Mouse (Mus musculus) liver, embryonic 13.5 days (tissue): Measurements from ENCODE around the gene Tph2. TPM values are rescaled to one million over a fixed set of nuclear protein-coding genes. Genes with fewer than 3 reads are reported as not detected.
"Not testable (repeated sequence)": the region's sequence is repeated elsewhere in the genome, so short reads cannot be mapped to it uniquely, and the experiment has no call there.

Experiments
- ATAC-seq: fragments of 200-750 bp; cut with Nextera tagmentation; 2 replicates; pipeline ENCODE4 v1.8.0; 2017; ENCODE audit warnings: low read depth, mild to moderate bottlenecking, moderate number of reproducible peaks, moderate library complexity
- DNase-seq: peaks from one replicate; pipeline ENCODE4 v3.0.0; 2022
- H3K27ac ChIP-seq: fragments of 300-500 bp; sonication (generic); 2 replicates; pipeline ENCODE4 v1.5.1; 2015; ENCODE audit warnings: moderate library complexity, mild to moderate bottlenecking, inconsistent platforms
- H3K27me3 ChIP-seq: fragments of 300-500 bp; sonication (generic); 2 replicates; pipeline ENCODE4 v1.6.1; 2015; ENCODE audit warnings: mild to moderate bottlenecking, inconsistent platforms
- H3K36me3 ChIP-seq: fragments of 300-500 bp; sonication (generic); 2 replicates; pipeline ENCODE4 v1.6.1; 2015; ENCODE audit warnings: mild to moderate bottlenecking, inconsistent platforms
- H3K4me1 ChIP-seq: fragments of 300-500 bp; sonication (generic); replicated peaks from 2 replicates; pipeline ENCODE4 v1.6.1; 2015; ENCODE audit warnings: inconsistent platforms
- H3K4me2 ChIP-seq: fragments of 300-500 bp; sonication (generic); 2 replicates; pipeline ENCODE4 v1.6.1; 2015; ENCODE audit warnings: inconsistent platforms, mild to moderate bottlenecking, moderate library complexity
- H3K4me3 ChIP-seq: fragments of 300-500 bp; sonication (generic); replicated peaks from 2 replicates; pipeline ENCODE4 v1.5.1; 2015; ENCODE audit warnings: mild to moderate bottlenecking, inconsistent platforms
- H3K9ac ChIP-seq: fragments of 300-500 bp; sonication (generic); 2 replicates; pipeline ENCODE4 v1.6.1; 2015; ENCODE audit warnings: mild to moderate bottlenecking, inconsistent platforms
- H3K9me3 ChIP-seq: fragments of 300-500 bp; sonication (generic); replicated peaks from 2 replicates; pipeline ENCODE4 v1.6.1; 2016; ENCODE audit warnings: inconsistent platforms
- whole genome bisulfite sequencing: fragments of 180-500 bp; shearing (Covaris S2); methylation state at CpG from one replicate; pipeline ENCODE4 v1.1.7; 2015; ENCODE audit not compliant: insufficient replicate concordance; 5-methylcytosine and 5-hydroxymethylcytosine counted together
- polyA plus RNA-seq: library from polyadenylated mRNA; unstranded; fragments of >200 nt; fragmentation: Nextera tagmentation; extraction: Ambion mirVana; gene quantifications from 2 replicates; pipeline ENCODE4 v1.2.1, GENCODE M21; 2015

Tph2 gene
- polyA plus RNA-seq, 1 experiment from 2014 or later: not detected

- not testable (repeated sequence) for H3K27me3 ChIP-seq, H3K4me3 ChIP-seq, H3K27ac ChIP-seq, H3K4me1 ChIP-seq, H3K9ac ChIP-seq, H3K36me3 ChIP-seq, H3K9me3 ChIP-seq, DNase-seq, H3K4me2 ChIP-seq, ATAC-seq
- 41% methylated on average over 6 of the region's 6 CpGs for WGBS
Observed at GRCm38 (mm10) chr10:115178019-115178418, 6.8 kb downstream of the Tph2 start.

DNA sequence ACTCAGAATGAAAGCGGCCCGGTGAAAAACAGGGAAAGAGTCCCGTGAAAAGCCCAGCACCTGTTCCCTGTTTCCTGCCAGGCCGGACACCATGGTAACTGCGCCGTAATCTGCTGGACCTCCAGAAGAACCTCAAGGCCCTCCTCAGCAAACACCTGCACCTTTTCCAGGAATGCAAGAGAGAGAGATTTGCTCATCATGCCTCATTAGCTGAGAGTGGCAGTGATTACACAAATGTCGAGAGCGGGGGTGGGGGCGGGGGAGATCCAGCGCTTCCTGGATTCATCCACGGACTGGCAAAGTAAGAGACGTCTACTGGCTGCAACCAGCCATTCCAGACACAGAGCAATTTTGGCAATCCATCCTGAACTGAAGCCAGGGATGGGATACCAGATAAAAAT is 9.2 kb downstream of the Tph2 start:
- Histone ChIP-seq H3K9ac (no peak overlapping the region), H3K4me2 (no peak overlapping the region), H3K27ac (no peak overlapping the region), H3K36me3 (no peaks in the 10 kb centered on the region), H3K9me3 (no peaks in the 10 kb centered on the region), H3K27me3 (no peaks in the 10 kb centered on the region), H3K4me1 (no peaks in the 10 kb centered on the region), H3K4me3 (no peak overlapping the region)
- WGBS: 59% methylated on average over 12 of the region's 12 CpGs
- no peak for ATAC-seq
- no peak for DNase-seq

DNA sequence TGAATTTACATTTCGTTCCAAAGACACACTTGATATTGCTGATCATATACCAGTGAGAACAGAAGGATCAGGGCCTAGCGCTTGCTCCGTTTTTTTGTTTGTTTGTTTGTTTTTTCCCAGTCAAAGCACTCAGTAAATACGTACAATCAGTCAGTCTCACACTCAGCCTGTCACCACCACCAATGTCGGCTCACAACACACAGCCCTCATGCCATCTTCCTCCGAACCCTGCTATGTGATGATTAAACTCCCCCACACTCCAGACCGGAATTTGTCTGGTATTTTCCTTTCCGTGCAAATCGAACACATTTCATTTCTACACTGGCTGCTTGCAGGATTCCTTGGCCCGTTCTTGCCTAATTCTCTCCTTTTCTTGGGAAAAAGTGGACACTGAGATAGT is 11.5 kb downstream of the Tph2 start:
- 68% methylated on average over 10 of the region's 10 CpGs for WGBS
- ATAC-seq (no peak), DNase-seq (no peak)
- H3K9me3 ChIP-seq: no peaks in the 10 kb centered on the region
- no peak overlapping the region for H3K27ac ChIP-seq
- H3K27me3 ChIP-seq: no peaks in the 10 kb centered on the region
- no peak overlapping the region for H3K4me2 ChIP-seq
- no peak overlapping the region for H3K9ac ChIP-seq
- H3K4me1 ChIP-seq: no peaks in the 10 kb centered on the region
- no peaks in the 10 kb centered on the region for H3K36me3 ChIP-seq
- no peak overlapping the region for H3K4me3 ChIP-seq

- no peaks in the 10 kb centered on the region for H3K9me3 ChIP-seq
- H3K27me3 ChIP-seq: no peaks in the 10 kb centered on the region
- H3K9ac ChIP-seq: no peak overlapping the region
- no peak overlapping the region for H3K4me3 ChIP-seq
- ATAC-seq (no peak), DNase-seq (no peak)
- no peak overlapping the region for H3K4me2 ChIP-seq
- no peaks in the 10 kb centered on the region for H3K4me1 ChIP-seq
- WGBS: 47% methylated on average over 8 of the region's 8 CpGs
- H3K36me3 ChIP-seq: no peaks in the 10 kb centered on the region
- no peak overlapping the region for H3K27ac ChIP-seq
Observed at GRCm38 (mm10) chr10:115171351-115171818, 13.4 kb downstream of the Tph2 start.

- no peaks in the 10 kb centered on the region for H3K27me3 ChIP-seq
- H3K9ac ChIP-seq: no peak overlapping the region
- no peaks in the 10 kb centered on the region for H3K9me3 ChIP-seq
- H3K4me2 ChIP-seq: no peak overlapping the region
- DNase-seq (no peak), ATAC-seq (no peak)
- no peaks in the 10 kb centered on the region for H3K4me1 ChIP-seq
- no peak overlapping the region for H3K4me3 ChIP-seq
- WGBS: 68% methylated on average over 7 of the region's 7 CpGs
- H3K36me3 ChIP-seq: no peaks in the 10 kb centered on the region
- no peak overlapping the region for H3K27ac ChIP-seq
Observed at GRCm38 (mm10) chr10:115170496-115171350, 14.1 kb downstream of the Tph2 start.

GRCm38 (mm10) chr10:115169410-115169809 is 15.4 kb downstream of the Tph2 start:
- no peaks in the 10 kb centered on the region for H3K27me3 ChIP-seq
- no peak overlapping the region for H3K27ac ChIP-seq
- WGBS: 49% methylated on average over 9 of the region's 9 CpGs
- no peak overlapping the region for H3K9ac ChIP-seq
- no peaks in the 10 kb centered on the region for H3K4me1 ChIP-seq
- no peak for ATAC-seq
- no peak overlapping the region for H3K4me2 ChIP-seq
- no peaks in the 10 kb centered on the region for H3K9me3 ChIP-seq
- DNase-seq: no peak
- no peaks in the 10 kb centered on the region for H3K36me3 ChIP-seq
- no peak overlapping the region for H3K4me3 ChIP-seq

GRCm38 (mm10) chr10:115160289-115160688 is 24.5 kb downstream of the Tph2 start:
- no peak overlapping the region for H3K4me3 ChIP-seq
- H3K36me3 ChIP-seq: no peaks in the 10 kb centered on the region
- DNase-seq: no peak
- no peaks in the 10 kb centered on the region for H3K9me3 ChIP-seq
- H3K9ac ChIP-seq: no peak overlapping the region
- peaks cover 8% of the 10 kb centered on the region; the same call in 1 of the 2 replicates for H3K27me3 ChIP-seq
- no peak overlapping the region for H3K27ac ChIP-seq
- no peak for ATAC-seq
- H3K4me1 ChIP-seq: no peaks in the 10 kb centered on the region
- WGBS: 50% methylated on average over 5 of the region's 5 CpGs
- H3K4me2 ChIP-seq: no peak overlapping the region

GRCm38 (mm10) chr10:115147308-115147707 is 37.5 kb downstream of the Tph2 start:
- H3K36me3 ChIP-seq: no peaks in the 10 kb centered on the region
- no peaks in the 10 kb centered on the region for H3K27me3 ChIP-seq
- H3K4me2 ChIP-seq: no peak overlapping the region
- ATAC-seq (no peak), DNase-seq (no peak)
- 62% methylated on average over 5 of the region's 5 CpGs for WGBS
- no peaks in the 10 kb centered on the region for H3K4me1 ChIP-seq
- H3K4me3 ChIP-seq: no peak overlapping the region
- no peaks in the 10 kb centered on the region for H3K9me3 ChIP-seq
- no peak overlapping the region for H3K9ac ChIP-seq
- no peak overlapping the region for H3K27ac ChIP-seq

- DNase-seq (no peak), ATAC-seq (no peak)
- H3K4me1 ChIP-seq: no peaks in the 10 kb centered on the region
- no peaks in the 10 kb centered on the region for H3K36me3 ChIP-seq
- H3K27ac ChIP-seq: no peak overlapping the region
- H3K27me3 ChIP-seq: no peaks in the 10 kb centered on the region
- no peak overlapping the region for H3K4me3 ChIP-seq
- H3K9me3 ChIP-seq: no peaks in the 10 kb centered on the region
- H3K9ac ChIP-seq: no peak overlapping the region
- H3K4me2 ChIP-seq: no peak overlapping the region
- 67% methylated on average over 8 of the region's 8 CpGs for WGBS
Observed at GRCm38 (mm10) chr10:115146257-115146898, 38.4 kb downstream of the Tph2 start.

DNA sequence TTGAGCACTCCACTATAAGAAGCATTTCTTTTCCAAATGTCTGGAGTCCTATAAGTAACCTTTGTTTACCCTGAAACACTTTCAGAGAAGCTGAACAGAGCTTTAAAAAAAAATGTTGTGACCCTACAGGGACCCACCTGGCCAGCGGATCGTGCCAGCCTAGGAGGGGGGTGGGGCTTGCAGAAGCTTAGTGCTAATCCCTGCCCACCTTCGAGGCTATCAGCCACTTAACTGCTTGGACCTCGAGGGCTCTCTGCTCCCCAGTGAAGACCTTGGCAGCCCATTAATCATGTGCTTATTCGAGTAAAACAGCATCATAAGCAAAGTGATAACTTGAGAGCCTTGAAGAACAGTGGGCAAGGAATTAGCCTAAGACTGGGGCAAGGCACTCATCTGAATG is 40.3 kb downstream of the Tph2 start:
- DNase-seq (no peak), ATAC-seq (no peak)
- Histone ChIP-seq H3K9ac (no peak overlapping the region), H3K27me3 (no peaks in the 10 kb centered on the region), H3K9me3 (no peaks in the 10 kb centered on the region), H3K36me3 (no peaks in the 10 kb centered on the region), H3K4me2 (no peak overlapping the region), H3K27ac (no peak overlapping the region), H3K4me1 (no peaks in the 10 kb centered on the region), H3K4me3 (no peak overlapping the region)
- WGBS: 24% methylated on average over 5 of the region's 5 CpGs

DNA sequence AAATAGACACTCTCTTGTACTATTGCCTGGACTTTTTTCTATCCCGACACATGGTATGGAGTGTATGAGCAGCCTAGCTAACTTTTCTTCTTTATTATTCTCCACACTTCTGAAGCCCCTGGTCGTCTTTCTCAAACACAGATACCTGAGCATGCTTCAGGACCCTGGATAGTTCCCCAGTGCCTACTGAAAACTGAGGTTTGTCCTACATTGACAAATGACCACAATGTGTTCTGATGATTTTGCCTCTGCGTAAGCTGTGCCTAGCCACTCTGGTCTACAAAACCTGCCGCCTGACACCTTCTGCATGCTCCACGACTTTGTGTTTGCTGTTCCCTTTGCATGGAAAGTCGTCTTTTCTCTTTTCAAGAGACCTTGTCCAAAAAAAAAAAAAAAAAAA is 41.2 kb downstream of the Tph2 start:
- no peak overlapping the region for H3K9ac ChIP-seq
- H3K4me1 ChIP-seq: no peaks in the 10 kb centered on the region
- H3K27ac ChIP-seq: no peak overlapping the region
- H3K4me3 ChIP-seq: no peak overlapping the region
- H3K9me3 ChIP-seq: no peaks in the 10 kb centered on the region
- H3K27me3 ChIP-seq: no peaks in the 10 kb centered on the region
- DNase-seq: no peak
- no peaks in the 10 kb centered on the region for H3K36me3 ChIP-seq
- ATAC-seq: no peak
- WGBS: 37% methylated on average over 6 of the region's 6 CpGs
- H3K4me2 ChIP-seq: no peak overlapping the region

DNA sequence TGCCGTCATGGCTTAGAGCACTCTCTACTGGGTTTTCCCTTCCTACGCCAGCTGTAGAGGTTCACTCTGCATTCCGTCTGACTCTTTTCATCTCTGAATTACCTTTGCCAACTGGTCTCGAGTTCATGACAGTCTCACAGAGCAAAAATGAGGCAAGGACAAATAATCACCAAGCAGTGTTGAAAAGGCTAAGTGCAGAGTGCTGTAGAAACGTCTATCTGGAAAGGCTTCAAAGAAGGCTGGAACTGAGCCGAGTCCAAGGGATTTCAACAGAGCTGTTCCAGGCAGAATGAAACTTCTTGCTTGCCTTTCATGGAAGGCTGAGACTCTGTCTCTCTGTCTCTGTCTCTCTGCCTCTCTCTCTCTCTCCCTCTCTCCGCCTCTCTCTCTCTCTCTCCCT is 47.8 kb downstream of the Tph2 start:
- H3K4me2 ChIP-seq: no peak overlapping the region
- H3K27me3 ChIP-seq: no peaks in the 10 kb centered on the region
- DNase-seq: no peak
- 67% methylated on average over 7 of the region's 7 CpGs for WGBS
- no peaks in the 10 kb centered on the region for H3K4me1 ChIP-seq
- no peaks in the 10 kb centered on the region for H3K36me3 ChIP-seq
- no peak overlapping the region for H3K9ac ChIP-seq
- H3K9me3 ChIP-seq: 0 out of 2 replicates have a peak, but pooled peaks cover 3% of the 10 kb centered on the region
- H3K4me3 ChIP-seq: no peak overlapping the region
- ATAC-seq: no peak
- H3K27ac ChIP-seq: no peak overlapping the region
